Mouse (Mus musculus) lung, adult 2 months (tissue): ENCODE measurements around the gene Coa7.

ENCODE experiments used
- CTCF ChIP-seq: fragments of 200-500 bp; IDR thresholded peaks from 2 replicates; pipeline ENCODE4 v1.5.1; 2011; ENCODE audit warnings: mild to moderate bottlenecking, low read length, control low read depth; ENCODE audit not compliant: insufficient read depth
- POLR2A ChIP-seq: fragments of 200-500 bp; IDR thresholded peaks from 2 replicates; pipeline ENCODE4 v1.6.1; 2011; ENCODE audit warnings: low read depth, mild to moderate bottlenecking, control low read depth, low read length, borderline replicate concordance; ENCODE audit errors: extremely low read depth

- TF ChIP-seq CTCF (no peak), POLR2A (no peak)
Observed at GRCm38 (mm10) chr4:108300266-108300665, 27.7 kb upstream of the Coa7 start.
